Mouse (Mus musculus) intestine, postnatal 0 days (tissue): Measurements from ENCODE around the gene Gm20715. TPM values are rescaled to one million over a fixed set of nuclear protein-coding genes. Genes with fewer than 3 reads are reported as not detected.
A peak's percentile ranks its signal among the peaks of the same experiment; 100 is the strongest.

Experiments used
- ATAC-seq: fragments of 200-750 bp; cut with Nextera tagmentation; 2 replicates; pipeline ENCODE4 v1.8.0; 2017; ENCODE audit warnings: mild to moderate bottlenecking, moderate TSS enrichment, moderate library complexity
- H3K27ac ChIP-seq: fragments of 300-500 bp; sonication (generic); 2 replicates; pipeline ENCODE4 v1.5.1; 2014; ENCODE audit warnings: mild to moderate bottlenecking, low read depth, low read length, moderate library complexity
- H3K27me3 ChIP-seq: fragments of 300-500 bp; sonication (generic); replicated peaks from 2 replicates; pipeline ENCODE4 v1.6.1; 2014; ENCODE audit warnings: low read length, mixed read lengths; ENCODE audit not compliant: control insufficient read depth, insufficient read depth
- H3K36me3 ChIP-seq: fragments of 300-500 bp; sonication (generic); 2 replicates; pipeline ENCODE4 v1.6.1; 2014; ENCODE audit warnings: mild to moderate bottlenecking, moderate library complexity; ENCODE audit not compliant: control insufficient read depth, insufficient read depth
- H3K4me1 ChIP-seq: fragments of 300-500 bp; sonication (generic); replicated peaks from 2 replicates; pipeline ENCODE4 v1.6.1; 2014; ENCODE audit warnings: antibody characterized with exemption, low read length, mixed read lengths; ENCODE audit not compliant: control insufficient read depth, insufficient read depth
- H3K4me2 ChIP-seq: fragments of 300-500 bp; sonication (generic); replicated peaks from 2 replicates; pipeline ENCODE4 v1.6.1; 2014; ENCODE audit warnings: low read depth, mild to moderate bottlenecking, moderate library complexity
- H3K4me3 ChIP-seq: fragments of 300-500 bp; sonication (generic); 2 replicates; pipeline ENCODE4 v1.5.1; 2014; ENCODE audit warnings: low read depth, low read length
- H3K9ac ChIP-seq: fragments of 300-500 bp; sonication (generic); 2 replicates; pipeline ENCODE4 v1.6.1; 2014; ENCODE audit warnings: mild to moderate bottlenecking, low read depth, low read length
- H3K9me3 ChIP-seq: fragments of 300-500 bp; sonication (generic); 2 replicates; pipeline ENCODE4 v1.6.1; 2016; ENCODE audit warnings: mixed run types; ENCODE audit not compliant: control insufficient read depth
- CTCF ChIP-seq: sonication (generic); IDR thresholded peaks from 2 replicates; pipeline ENCODE4 v1.5.1; 2016; ENCODE audit warnings: low read depth, mild to moderate bottlenecking, control low read depth, antibody characterized with exemption, moderate library complexity
- WGBS: fragments of 180-500 bp; shearing (Covaris S2); extraction: QIAGEN DNeasy Blood & Tissue Kit; methylation state at CpG from one replicate; pipeline ENCODE4 v1.1.7; 2014; 5-methylcytosine and 5-hydroxymethylcytosine counted together
- polyA plus RNA-seq: library from polyadenylated mRNA; unstranded; fragments of >200 nt; fragmentation: Nextera tagmentation; extraction: Ambion mirVana; gene quantifications from 2 replicates; pipeline ENCODE4 v1.2.1, GENCODE M21; 2015

The Gm20715 gene
- polyA plus RNA-seq, 1 experiment from 2014 or later, result not detected

GRCm38 (mm10) chr7:6384011-6384410, 26.1 kb upstream of the Gm20715 start:
- no peak for TF ChIP-seq CTCF
- Histone ChIP-seq H3K4me2 (peak overlapping the region; percentile 84), H3K9ac (no peak overlapping the region), H3K4me3 (peak overlapping the region; percentile 46), H3K4me1 (no peaks in the 10 kb centered on the region), H3K27ac (no peak overlapping the region), H3K36me3 (no peaks in the 10 kb centered on the region), H3K27me3 (no peaks in the 10 kb centered on the region), H3K9me3 (no peaks in the 10 kb centered on the region)
- ATAC-seq, result no peak
- WGBS, result 67% methylated on average over 8 of the region's 8 CpGs

DNA sequence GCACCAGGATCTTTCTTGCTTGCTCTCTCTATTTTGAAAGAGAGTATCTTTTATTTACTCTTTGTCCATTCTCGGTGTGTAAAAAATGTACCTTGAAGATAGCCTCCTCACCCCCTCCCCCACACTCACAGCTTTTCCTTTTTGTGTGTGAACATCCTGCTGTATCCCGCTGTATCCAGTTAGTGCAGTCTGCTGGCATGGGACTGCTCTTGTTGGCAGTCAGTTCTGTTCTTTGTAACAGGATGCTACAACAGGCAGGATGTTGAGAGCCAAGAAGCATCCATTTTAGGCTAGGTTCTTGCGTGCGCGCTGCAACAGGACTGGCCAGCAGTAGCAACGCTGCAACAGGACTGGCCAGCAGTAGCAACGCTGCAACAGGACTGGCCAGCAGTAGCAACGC, 23.1 kb upstream of the Gm20715 start:
- Histone ChIP-seq H3K36me3 (peaks cover 9% of the 10 kb centered on the region; the same call in 1 of the 2 replicates), H3K9ac (no peak overlapping the region), H3K4me1 (no peaks in the 10 kb centered on the region), H3K27me3 (no peaks in the 10 kb centered on the region), H3K9me3 (no peaks in the 10 kb centered on the region), H3K4me2 (no peak overlapping the region), H3K4me3 (no peak overlapping the region), H3K27ac (no peak overlapping the region)
- TF ChIP-seq CTCF, result no peak
- 88% methylated on average over 8 of the region's 8 CpGs for WGBS
- ATAC-seq, result no peak

DNA sequence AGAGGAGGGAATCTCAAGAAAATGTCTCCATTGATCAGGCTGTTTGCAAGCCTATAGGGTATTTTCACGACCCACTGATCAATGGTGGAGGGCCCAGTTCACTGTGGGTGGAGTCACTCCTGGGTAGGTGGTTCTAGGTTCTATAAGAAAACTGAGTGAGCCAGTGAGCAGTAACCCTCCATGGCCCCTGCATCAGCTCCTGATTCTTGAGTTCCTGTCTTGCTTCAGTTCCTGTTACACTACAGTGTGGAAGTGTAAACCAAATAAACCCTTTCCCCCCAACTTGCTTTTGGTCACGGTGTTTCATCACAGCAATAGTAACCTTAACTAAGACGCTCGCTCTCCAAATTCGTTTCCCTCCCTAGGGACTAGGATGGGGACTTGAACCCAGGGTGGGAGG, 21.1 kb upstream of the Gm20715 start:
- no peak for ATAC-seq

DNA sequence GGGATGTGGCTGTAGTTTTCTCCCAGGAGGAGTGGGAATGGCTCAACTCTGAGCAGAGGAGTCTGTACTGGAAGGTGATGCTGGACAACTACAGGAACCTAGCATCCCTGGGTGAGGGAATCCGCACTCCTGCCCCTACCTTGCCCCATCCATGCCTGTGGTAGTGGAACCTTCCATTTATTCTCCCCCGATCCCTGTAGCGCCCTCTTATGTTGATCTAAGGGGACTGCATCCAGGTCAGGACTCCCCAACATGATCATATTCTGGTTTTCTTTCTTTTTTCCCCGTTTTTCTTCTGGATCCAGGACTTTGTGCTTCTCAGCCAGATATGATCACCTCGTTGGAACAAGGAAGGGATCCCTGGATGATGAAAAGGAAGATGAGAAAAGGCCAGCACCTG, 20.6 kb upstream of the Gm20715 start:
- H3K4me2 ChIP-seq, result no peak overlapping the region
- no peak overlapping the region for H3K4me3 ChIP-seq
- no peak overlapping the region for H3K27ac ChIP-seq
- WGBS, result 69% methylated on average over 5 of the region's 5 CpGs
- H3K36me3 ChIP-seq, result peaks cover 23% of the 10 kb centered on the region
- peak; percentile 24; the same call in 1 of the 2 replicates for TF ChIP-seq CTCF
- no peaks in the 10 kb centered on the region for H3K4me1 ChIP-seq
- H3K9ac ChIP-seq, result no peak overlapping the region
- ATAC-seq, result no peak
- no peaks in the 10 kb centered on the region for H3K27me3 ChIP-seq
- no peaks in the 10 kb centered on the region for H3K9me3 ChIP-seq

More for the DNA sequence above, 21.1 kb upstream of the Gm20715 start:
- Histone ChIP-seq H3K9ac (no peak overlapping the region), H3K4me2 (no peak overlapping the region), H3K4me3 (no peak overlapping the region), H3K27ac (no peak overlapping the region), H3K27me3 (no peaks in the 10 kb centered on the region), H3K4me1 (no peaks in the 10 kb centered on the region), H3K36me3 (peaks cover 18% of the 10 kb centered on the region), H3K9me3 (no peaks in the 10 kb centered on the region)
- no peak for TF ChIP-seq CTCF
- WGBS, result 81% methylated on average over 5 of the region's 5 CpGs

- Histone ChIP-seq H3K9ac (peak within 1 kb of the TSS; percentile 26; the same call in 1 of the 2 replicates), H3K4me3 (peak within 1 kb of the TSS; percentile 39), H3K27ac (no peak within 1 kb of the TSS), H3K9me3 (no peaks in the 10 kb centered on the region), H3K27me3 (no peaks in the 10 kb centered on the region), H3K4me2 (peak within 1 kb of the TSS; percentile 73), H3K36me3 (peaks cover 15% of the 10 kb centered on the region; the same call in 1 of the 2 replicates), H3K4me1 (no peaks in the 10 kb centered on the region)
- no peak for ATAC-seq
- 27% methylated on average over 25 of the region's 25 CpGs for WGBS
- no peak for TF ChIP-seq CTCF
Observed at GRCm38 (mm10) chr7:6397996-6398975, 11.8 kb upstream of the Gm20715 start, which contains the start of gene Smim17. Gene Smim17, plus strand, starts transcription at chr7:6398715.

- no peak overlapping the region for H3K27ac ChIP-seq
- no peak overlapping the region for H3K4me3 ChIP-seq
- no peak overlapping the region for H3K9ac ChIP-seq
- no peaks in the 10 kb centered on the region for H3K4me1 ChIP-seq
- ATAC-seq, result no peak
- H3K36me3 ChIP-seq, result no peaks in the 10 kb centered on the region
- no peak for TF ChIP-seq CTCF
- H3K27me3 ChIP-seq, result no peaks in the 10 kb centered on the region
- 9% methylated on average over 18 of the region's 22 CpGs for WGBS
- no peak overlapping the region for H3K4me2 ChIP-seq
- no peaks in the 10 kb centered on the region for H3K9me3 ChIP-seq
Observed at GRCm38 (mm10) chr7:6414626-6415441, 4.8 kb downstream of the Gm20715 start.
